Mouse (Mus musculus) thymus, adult 2 months (tissue): Measurements from ENCODE around the gene Elovl6. TPM values are rescaled to one million over a fixed set of nuclear protein-coding genes. Genes with fewer than 3 reads are reported as not detected.

Experiments
- DNase-seq: peaks from one replicate; pipeline ENCODE4 v3.0.0; 2021
- H3K27ac ChIP-seq: fragments of 200-500 bp; 2 replicates; pipeline ENCODE4 v1.5.1; 2012; ENCODE audit warnings: low read length, control low read depth; ENCODE audit not compliant: control insufficient read depth, insufficient read depth
- H3K27me3 ChIP-seq: fragments of 200-500 bp; 2 replicates; pipeline ENCODE4 v1.6.1; 2012; ENCODE audit warnings: mild to moderate bottlenecking, low read length, moderate library complexity, mixed read lengths; ENCODE audit not compliant: control insufficient read depth, insufficient read depth
- H3K36me3 ChIP-seq: fragments of 200-500 bp; 2 replicates; pipeline ENCODE4 v1.6.1; 2012; ENCODE audit warnings: mild to moderate bottlenecking, low read length, moderate library complexity; ENCODE audit not compliant: control insufficient read depth, insufficient read depth
- H3K4me1 ChIP-seq: fragments of 200-500 bp; replicated peaks from 2 replicates; pipeline ENCODE4 v1.6.1; 2012; ENCODE audit warnings: low read length; ENCODE audit not compliant: control insufficient read depth, insufficient read depth
- H3K4me3 ChIP-seq: fragments of 200-500 bp; 2 replicates; pipeline ENCODE4 v1.5.1; 2012; ENCODE audit warnings: mild to moderate bottlenecking, low read length, control low read depth, moderate library complexity; ENCODE audit not compliant: control insufficient read depth, insufficient read depth
- CTCF ChIP-seq: fragments of 200-500 bp; IDR thresholded peaks from 2 replicates; pipeline ENCODE4 v1.5.1; 2012; ENCODE audit warnings: mild to moderate bottlenecking, control low read depth, low read length, moderate library complexity, borderline replicate concordance; ENCODE audit not compliant: control insufficient read depth, poor library complexity, insufficient read depth; ENCODE audit errors: extremely low read depth
- POLR2A ChIP-seq: fragments of 200-500 bp; IDR thresholded peaks from 2 replicates; pipeline ENCODE4 v1.6.1; 2012; ENCODE audit warnings: mild to moderate bottlenecking, low read length, control low read depth, moderate library complexity; ENCODE audit not compliant: control insufficient read depth, poor library complexity, insufficient read depth; ENCODE audit errors: extremely low read depth
- WGBS: fragments of 180-500 bp; shearing (Covaris S2); methylation state at CpG from one replicate; pipeline ENCODE4 v1.1.7; 2018; 5-methylcytosine and 5-hydroxymethylcytosine counted together
- polyA plus RNA-seq: library from polyadenylated mRNA; depleted of rRNA; stranded (reverse); fragments of >200 nt; gene quantifications from 2 replicates; pipeline ENCODE4 v1.2.3, GENCODE M21; 2012

Elovl6 gene
- polyA plus RNA-seq, 1 experiment, result 24.8 TPM

- no peak overlapping the region for H3K27ac ChIP-seq
These were observed 42.9 kb downstream of the Elovl6 start for GRCm38 (mm10) chr3:129575086-129575485.

GRCm38 (mm10) chr3:129576522-129576921 is 44.4 kb downstream of the Elovl6 start:
- no peak overlapping the region for H3K4me3 ChIP-seq
- peaks cover 6% of the 10 kb centered on the region; the same call in 1 of the 2 replicates for H3K4me1 ChIP-seq
- no peak for DNase-seq
- no peaks in the 10 kb centered on the region for H3K27me3 ChIP-seq
- no peaks in the 10 kb centered on the region for H3K36me3 ChIP-seq
- WGBS, result 97% methylated on average over 6 of the region's 6 CpGs
- TF ChIP-seq CTCF (no peak), POLR2A (no peak)
- H3K27ac ChIP-seq, result no peak overlapping the region

More at GRCm38 (mm10) chr3:129575086-129575485, 42.9 kb downstream of the Elovl6 start:
- Histone ChIP-seq H3K4me3 (no peak overlapping the region), H3K27me3 (no peaks in the 10 kb centered on the region), H3K36me3 (no peaks in the 10 kb centered on the region), H3K4me1 (peaks cover 6% of the 10 kb centered on the region; the same call in 1 of the 2 replicates)
- 99% methylated on average over 4 of the region's 4 CpGs for WGBS
- DNase-seq, result no peak
- TF ChIP-seq POLR2A, result no peak
- TF ChIP-seq CTCF, result no peak

- Histone ChIP-seq H3K4me3 (no peak overlapping the region), H3K27ac (no peak overlapping the region), H3K4me1 (no peaks in the 10 kb centered on the region), H3K36me3 (no peaks in the 10 kb centered on the region), H3K27me3 (no peaks in the 10 kb centered on the region)
- no peak for DNase-seq
- WGBS, result 97% methylated on average over 11 of the region's 11 CpGs
- TF ChIP-seq CTCF, result no peak
- no peak for TF ChIP-seq POLR2A
These were observed 46.8 kb downstream of the Elovl6 start for GRCm38 (mm10) chr3:129578741-129579475.

DNA sequence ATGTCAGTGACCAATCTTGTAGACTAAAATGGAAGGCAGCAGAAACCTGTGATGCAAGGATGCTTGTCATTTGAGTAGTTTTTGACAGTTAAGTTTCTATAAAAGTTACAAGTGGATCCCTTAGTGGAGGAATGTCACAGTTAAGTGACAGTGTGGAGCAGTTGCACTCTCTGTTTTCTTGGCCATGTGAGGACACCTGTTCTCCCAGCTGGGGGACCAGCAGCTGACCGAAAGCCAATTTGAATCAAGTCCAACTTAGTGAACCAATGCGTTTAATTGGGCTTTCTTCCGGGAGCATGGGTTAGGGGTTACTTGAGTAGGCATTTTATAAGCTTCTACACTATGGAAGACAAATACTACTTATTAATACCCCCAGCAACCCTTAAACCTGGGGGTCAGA is 48.9 kb downstream of the Elovl6 start:
- Histone ChIP-seq H3K27me3 (no peaks in the 10 kb centered on the region), H3K4me1 (no peaks in the 10 kb centered on the region), H3K27ac (no peak overlapping the region), H3K4me3 (no peak overlapping the region), H3K36me3 (no peaks in the 10 kb centered on the region)
- WGBS, result 93% methylated on average over 3 of the region's 3 CpGs
- no peak for TF ChIP-seq CTCF
- TF ChIP-seq POLR2A, result no peak
- DNase-seq, result no peak

GRCm38 (mm10) chr3:129582449-129582848 is 50.3 kb downstream of the Elovl6 start:
- no peak for DNase-seq
- Histone ChIP-seq H3K4me1 (no peaks in the 10 kb centered on the region), H3K36me3 (no peaks in the 10 kb centered on the region), H3K4me3 (no peak overlapping the region), H3K27me3 (no peaks in the 10 kb centered on the region), H3K27ac (no peak overlapping the region)
- 98% methylated on average over 4 of the region's 4 CpGs for WGBS
- TF ChIP-seq POLR2A (no peak), CTCF (no peak)

DNA sequence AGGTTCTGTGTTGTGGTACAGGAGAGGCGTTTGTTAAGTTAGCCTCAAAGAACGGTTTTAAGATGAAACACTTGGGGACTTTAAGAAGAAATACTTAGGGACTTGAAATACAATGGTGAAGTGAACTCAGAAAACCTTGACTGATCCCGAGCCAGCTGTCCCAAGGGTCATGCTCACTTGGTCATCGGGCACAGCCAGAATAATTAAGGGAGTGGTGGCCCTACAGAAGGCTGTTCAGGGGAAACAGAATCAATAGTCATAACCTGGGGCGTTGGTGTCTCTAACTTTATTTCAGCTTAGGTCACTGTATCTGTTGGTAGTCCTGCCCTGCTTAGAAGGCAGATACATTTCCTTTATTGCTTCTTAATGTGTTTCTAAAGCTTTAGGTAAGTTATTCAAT is 51.1 kb downstream of the Elovl6 start:
- no peaks in the 10 kb centered on the region for H3K4me1 ChIP-seq
- no peak for DNase-seq
- no peak overlapping the region for H3K27ac ChIP-seq
- 67% methylated on average over 5 of the region's 5 CpGs for WGBS
- no peaks in the 10 kb centered on the region for H3K36me3 ChIP-seq
- no peak overlapping the region for H3K4me3 ChIP-seq
- TF ChIP-seq CTCF (no peak), POLR2A (no peak)
- no peaks in the 10 kb centered on the region for H3K27me3 ChIP-seq
